Mouse (Mus musculus) heart, embryonic 11.5 days (tissue): ENCODE results near the gene Lat. TPM values are rescaled to one million over a fixed set of nuclear protein-coding genes. Genes with fewer than 3 reads are reported as not detected.
A peak's percentile ranks its signal among the peaks of the same experiment; 100 is the strongest.

Experiments
- ATAC-seq: fragments of 200-750 bp; cut with Nextera tagmentation; replicated peaks from 2 replicates; pipeline ENCODE4 v1.8.0; 2017; ENCODE audit warnings: moderate library complexity; ENCODE audit not compliant: insufficient number of reproducible peaks, low FRiP score, low TSS enrichment
- H3K27ac ChIP-seq: fragments of 300-500 bp; sonication (generic); 2 replicates; pipeline ENCODE4 v1.5.1; 2014; ENCODE audit warnings: mild to moderate bottlenecking, low read depth, low read length
- H3K27me3 ChIP-seq: fragments of 300-500 bp; sonication (generic); 2 replicates; pipeline ENCODE4 v1.6.1; 2014; ENCODE audit warnings: mild to moderate bottlenecking, low read length, mixed read lengths; ENCODE audit not compliant: control insufficient read depth, insufficient read depth
- H3K36me3 ChIP-seq: fragments of 300-500 bp; sonication (generic); 2 replicates; pipeline ENCODE4 v1.6.1; 2014; ENCODE audit warnings: mild to moderate bottlenecking, low read length, moderate library complexity, mixed read lengths; ENCODE audit not compliant: control insufficient read depth, insufficient read depth
- H3K4me1 ChIP-seq: fragments of 300-500 bp; sonication (generic); 2 replicates; pipeline ENCODE4 v1.6.1; 2014; ENCODE audit warnings: low read length; ENCODE audit not compliant: control insufficient read depth, insufficient read depth
- H3K4me2 ChIP-seq: fragments of 300-500 bp; sonication (generic); 2 replicates; pipeline ENCODE4 v1.6.1; 2014; ENCODE audit warnings: mild to moderate bottlenecking, moderate library complexity
- H3K4me3 ChIP-seq: fragments of 300-500 bp; sonication (generic); 2 replicates; pipeline ENCODE4 v1.5.1; 2014; ENCODE audit warnings: low read depth, low read length
- H3K9ac ChIP-seq: fragments of 300-500 bp; sonication (generic); 2 replicates; pipeline ENCODE4 v1.6.1; 2014; ENCODE audit warnings: mild to moderate bottlenecking, low read depth, low read length, moderate library complexity
- H3K9me3 ChIP-seq: fragments of 300-500 bp; sonication (generic); replicated peaks from 2 replicates; pipeline ENCODE4 v1.6.1; 2016; ENCODE audit warnings: low read length; ENCODE audit not compliant: control insufficient read depth
- WGBS: fragments of 180-500 bp; shearing (Covaris S2); extraction: QIAGEN DNeasy Blood & Tissue Kit; methylation state at CpG from one replicate; pipeline ENCODE4 v1.1.7; 2014; ENCODE audit not compliant: insufficient replicate concordance; 5-methylcytosine and 5-hydroxymethylcytosine counted together
- polyA plus RNA-seq: library from polyadenylated mRNA; unstranded; fragments of >200 nt; fragmentation: Nextera tagmentation; extraction: Ambion mirVana; gene quantifications from 2 replicates; pipeline ENCODE4 v1.2.1, GENCODE M21; 2014

Lat gene
- polyA plus RNA-seq, 1 experiment from 2014 or later: 5.1 TPM

DNA sequence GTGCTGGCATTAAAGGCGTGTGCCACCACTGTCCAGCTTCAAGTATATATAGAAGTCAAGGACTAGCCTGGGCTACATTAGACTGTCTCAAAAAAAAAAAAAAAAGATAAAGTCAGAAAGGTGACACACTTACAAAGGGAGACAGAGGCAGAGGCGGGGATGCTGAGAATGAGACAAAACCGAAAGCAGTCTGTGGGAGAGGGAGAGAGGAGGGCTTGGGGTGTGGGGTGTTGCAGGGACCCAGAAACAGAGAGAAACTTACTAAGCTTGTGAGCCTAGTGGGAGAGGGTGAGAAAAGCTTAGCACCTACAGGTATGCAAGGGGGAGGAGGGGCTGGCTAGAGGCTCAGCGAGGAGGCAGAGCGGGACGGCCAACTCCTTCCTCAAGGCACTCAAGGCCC is 11.5 kb downstream of the Lat start:
- Histone ChIP-seq H3K27me3 (no peaks in the 10 kb centered on the region), H3K9ac (no peak overlapping the region), H3K27ac (no peak overlapping the region), H3K4me3 (no peak overlapping the region), H3K9me3 (no peaks in the 10 kb centered on the region), H3K36me3 (no peaks in the 10 kb centered on the region), H3K4me1 (peaks cover 10% of the 10 kb centered on the region; the same call in 1 of the 2 replicates), H3K4me2 (no peak overlapping the region)
- 82% methylated on average over 6 of the region's 6 CpGs for WGBS
- no peak for ATAC-seq

DNA sequence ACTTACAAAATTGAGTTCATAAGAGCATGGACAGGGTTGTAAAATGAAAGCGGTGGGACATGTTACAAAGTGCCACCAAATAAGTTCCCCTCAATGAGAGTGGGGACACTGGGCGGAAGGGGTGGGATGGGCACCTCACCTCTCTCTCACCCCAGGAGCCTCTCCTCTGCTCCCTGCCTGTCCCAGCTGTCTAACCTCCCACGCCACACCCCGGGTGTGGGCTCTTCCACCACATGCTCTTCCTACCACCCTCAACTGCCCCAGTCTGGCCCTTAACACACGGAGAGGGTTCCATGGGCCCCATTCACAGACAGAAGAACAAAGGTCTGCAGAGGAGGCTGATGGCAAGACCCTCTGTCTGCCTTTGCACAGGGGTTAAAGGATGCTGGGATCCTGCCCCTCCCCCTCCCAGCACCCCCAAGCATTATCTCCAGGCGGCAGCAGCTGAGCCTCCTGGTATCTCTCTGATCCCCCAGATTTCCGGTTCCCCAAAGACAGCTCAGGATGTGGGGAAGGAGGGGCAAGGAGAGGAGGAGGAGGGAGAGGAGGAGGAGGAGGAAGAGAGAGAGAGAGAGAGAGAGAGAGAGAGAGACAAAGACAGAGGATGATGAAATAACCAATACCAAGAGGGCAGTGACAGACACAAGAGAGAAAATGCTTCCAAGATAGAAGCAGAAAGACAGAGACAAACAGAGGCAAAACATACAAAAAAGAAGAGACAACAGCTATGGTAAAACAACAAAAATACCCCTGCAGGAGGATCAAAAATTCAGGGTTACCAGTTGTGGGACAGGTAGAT is 12.4 kb downstream of the Lat start:
- Histone ChIP-seq H3K9me3 (no peaks in the 10 kb centered on the region), H3K27me3 (no peaks in the 10 kb centered on the region), H3K9ac (no peak overlapping the region), H3K27ac (no peak overlapping the region), H3K36me3 (no peaks in the 10 kb centered on the region), H3K4me3 (no peak overlapping the region), H3K4me1 (peaks cover 10% of the 10 kb centered on the region; the same call in 1 of the 2 replicates), H3K4me2 (no peak overlapping the region)
- WGBS: 42% methylated on average over 7 of the region's 7 CpGs
- ATAC-seq: no peak

GRCm38 (mm10) chr7:126355847-126356597 is 13.3 kb downstream of the Lat start:
- 46% methylated on average over 5 of the region's 5 CpGs for WGBS
- no peak for ATAC-seq
- H3K27ac ChIP-seq: no peak overlapping the region
- H3K4me1 ChIP-seq: peaks cover 10% of the 10 kb centered on the region; the same call in 1 of the 2 replicates
- H3K4me2 ChIP-seq: no peak overlapping the region
- no peaks in the 10 kb centered on the region for H3K9me3 ChIP-seq
- H3K9ac ChIP-seq: no peak overlapping the region
- H3K36me3 ChIP-seq: no peaks in the 10 kb centered on the region
- no peaks in the 10 kb centered on the region for H3K27me3 ChIP-seq
- H3K4me3 ChIP-seq: no peak overlapping the region

DNA sequence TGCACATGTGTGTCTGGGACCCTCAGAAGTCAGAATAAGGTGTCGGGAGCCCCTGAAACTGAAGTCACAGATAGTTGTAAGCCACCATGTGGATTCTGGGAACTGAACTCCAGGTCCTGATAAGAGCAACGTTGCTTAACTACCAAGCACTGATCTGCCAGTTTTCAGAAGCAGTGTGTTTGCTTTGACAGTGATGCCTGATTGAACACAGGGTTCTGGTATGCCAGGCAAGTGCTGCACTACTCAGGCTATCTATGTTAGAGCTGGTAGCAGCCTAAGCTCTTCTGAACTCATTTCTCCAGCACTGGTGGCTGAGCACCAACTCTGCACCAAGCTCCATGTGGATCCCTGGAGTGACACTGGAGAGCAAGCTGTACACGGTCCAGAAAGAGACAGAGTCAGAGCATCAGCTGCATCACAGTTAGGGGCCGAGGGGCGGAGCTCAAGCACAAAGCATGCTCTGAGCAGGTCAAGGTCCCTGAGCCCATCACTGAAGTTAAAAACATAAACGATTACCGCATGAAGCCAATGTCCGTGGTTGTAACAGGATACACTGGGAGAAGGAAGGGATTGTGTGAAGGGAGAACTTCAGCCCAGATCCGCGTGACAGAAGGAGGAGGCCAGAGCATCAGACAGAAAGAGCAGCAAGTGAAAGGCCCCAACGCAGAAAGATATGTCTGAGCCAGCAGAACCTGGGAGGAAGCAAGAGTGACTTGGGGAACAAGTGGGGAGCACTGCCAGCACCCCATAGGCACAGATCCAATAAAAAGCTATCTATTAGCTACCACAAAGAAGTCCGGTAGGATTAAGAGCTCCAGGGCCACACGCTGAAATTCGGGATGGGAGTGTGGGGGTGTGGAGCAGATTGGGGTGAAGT is 14.4 kb downstream of the Lat start:
- no peak overlapping the region for H3K4me2 ChIP-seq
- H3K27ac ChIP-seq: 0 out of 2 replicates have a peak overlapping the region, but pooled peaks have one; percentile 25

GRCm38 (mm10) chr7:126353994-126354365 is 15.4 kb downstream of the Lat start:
- Histone ChIP-seq H3K4me3 (no peak overlapping the region), H3K9ac (no peak overlapping the region), H3K4me1 (peaks cover 10% of the 10 kb centered on the region; the same call in 1 of the 2 replicates), H3K27ac (no peak overlapping the region), H3K9me3 (no peaks in the 10 kb centered on the region), H3K36me3 (no peaks in the 10 kb centered on the region), H3K4me2 (no peak overlapping the region), H3K27me3 (no peaks in the 10 kb centered on the region)
- WGBS: 82% methylated on average over 3 of the region's 3 CpGs
- no peak for ATAC-seq

More for the DNA sequence above, 14.4 kb downstream of the Lat start:
- Histone ChIP-seq H3K4me3 (no peak overlapping the region), H3K9me3 (no peaks in the 10 kb centered on the region), H3K4me1 (peaks cover 10% of the 10 kb centered on the region; the same call in 1 of the 2 replicates), H3K36me3 (no peaks in the 10 kb centered on the region), H3K27me3 (no peaks in the 10 kb centered on the region), H3K9ac (no peak overlapping the region)
- no peak for ATAC-seq
- WGBS: 46% methylated on average over 14 of the region's 14 CpGs

- H3K27me3 ChIP-seq: no peaks in the 10 kb centered on the region
- H3K4me3 ChIP-seq: no peak overlapping the region
- peaks cover 10% of the 10 kb centered on the region; the same call in 1 of the 2 replicates for H3K4me1 ChIP-seq
- no peaks in the 10 kb centered on the region for H3K36me3 ChIP-seq
- H3K9me3 ChIP-seq: no peaks in the 10 kb centered on the region
- H3K9ac ChIP-seq: no peak overlapping the region
- H3K4me2 ChIP-seq: no peak overlapping the region
- no peak for ATAC-seq
- WGBS: 59% methylated on average over 11 of the region's 11 CpGs
- no peak overlapping the region for H3K27ac ChIP-seq
These were observed 15.9 kb downstream of the Lat start for GRCm38 (mm10) chr7:126353251-126353993.

DNA sequence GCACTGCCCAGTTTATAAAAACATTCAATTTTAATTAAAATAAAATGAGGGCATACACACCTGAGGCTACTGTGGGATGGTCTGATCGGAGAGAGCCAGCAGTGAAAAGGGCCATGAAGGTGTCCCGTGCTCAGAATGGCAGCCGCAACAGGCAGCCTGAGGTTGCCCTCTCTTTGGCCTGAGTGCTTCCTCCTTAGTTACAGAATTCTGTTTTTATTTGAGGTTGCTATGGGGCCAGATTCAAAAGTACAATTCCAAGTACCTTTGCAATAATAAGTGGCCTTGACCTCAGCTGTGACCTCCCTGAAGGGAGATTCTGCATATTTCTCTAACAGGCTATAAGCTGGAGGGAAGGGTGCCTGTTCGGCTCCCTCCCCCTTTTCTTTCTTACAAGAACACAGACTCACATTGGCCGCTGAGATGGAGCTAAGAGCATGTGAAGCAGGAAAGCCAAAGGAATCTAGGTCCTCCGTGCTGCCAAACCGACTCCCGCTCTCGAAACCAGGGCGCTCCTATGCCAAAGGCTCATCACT is 17.9 kb downstream of the Lat start:
- no peak overlapping the region for H3K27ac ChIP-seq
- no peak overlapping the region for H3K9ac ChIP-seq
- no peak for ATAC-seq
- no peak overlapping the region for H3K4me3 ChIP-seq
- no peaks in the 10 kb centered on the region for H3K9me3 ChIP-seq
- no peaks in the 10 kb centered on the region for H3K27me3 ChIP-seq
- H3K4me2 ChIP-seq: no peak overlapping the region
- peaks cover 6% of the 10 kb centered on the region; the same call in 1 of the 2 replicates for H3K4me1 ChIP-seq
- 56% methylated on average over 10 of the region's 10 CpGs for WGBS
- no peaks in the 10 kb centered on the region for H3K36me3 ChIP-seq
